Mouse (Mus musculus) gastrocnemius, adult 8-10 months (tissue): ENCODE measurements around the gene Med7. TPM values are rescaled to one million over a fixed set of nuclear protein-coding genes. Genes with fewer than 3 reads are reported as not detected.

Source experiments
- total RNA-seq, 4 experiments: library from RNA; stranded (reverse); gene quantifications; 2 replicates each; pipeline ENCODE4 v1.2.4; 2022

Med7 gene
- total RNA-seq, 4 experiments from 2014 or later = 13.1 to 18.5 (median 16.9) TPM

Other genes with a start within 250 kb of the Med7 start
- gene Fndc9, start 201.4 kb upstream of the Med7 start, total RNA-seq = not detected
- gene Cyfip2, start 124.1 kb upstream of the Med7 start, total RNA-seq = 10 to 100 TPM in 2 of 4 experiments, 1 to 10 TPM in 2; 7.8 to 14.7 (median 10.2) TPM
- gene Itk, start 47.4 kb upstream of the Med7 start, total RNA-seq = not detected
- not detected for gene Fam71b, start 40.4 kb upstream of the Med7 start, total RNA-seq
- under 1 TPM in 2 of 4 experiments, not detected in 2; 0.12 to 0.13 TPM for gene Havcr2, start 18.0 kb downstream of the Med7 start, total RNA-seq
- gene Gm12169, start 87.3 kb downstream of the Med7 start, total RNA-seq = not detected
- gene BC053393, start 134.6 kb downstream of the Med7 start, total RNA-seq = not detected
- not detected for gene Dppa1, start 192.3 kb downstream of the Med7 start, total RNA-seq